Mouse (Mus musculus) spleen, embryonic (tissue): ENCODE data around the gene Pla2g2d.

ENCODE experiments used
- CTCF ChIA-PET: fragments of 350-600 bp; sonication (Branson Sonifier 250); formaldehyde crosslinking; loops from one replicate; lab custom pipeline; 2022; lab: Charles Lee

Pla2g2d gene

DNA sequence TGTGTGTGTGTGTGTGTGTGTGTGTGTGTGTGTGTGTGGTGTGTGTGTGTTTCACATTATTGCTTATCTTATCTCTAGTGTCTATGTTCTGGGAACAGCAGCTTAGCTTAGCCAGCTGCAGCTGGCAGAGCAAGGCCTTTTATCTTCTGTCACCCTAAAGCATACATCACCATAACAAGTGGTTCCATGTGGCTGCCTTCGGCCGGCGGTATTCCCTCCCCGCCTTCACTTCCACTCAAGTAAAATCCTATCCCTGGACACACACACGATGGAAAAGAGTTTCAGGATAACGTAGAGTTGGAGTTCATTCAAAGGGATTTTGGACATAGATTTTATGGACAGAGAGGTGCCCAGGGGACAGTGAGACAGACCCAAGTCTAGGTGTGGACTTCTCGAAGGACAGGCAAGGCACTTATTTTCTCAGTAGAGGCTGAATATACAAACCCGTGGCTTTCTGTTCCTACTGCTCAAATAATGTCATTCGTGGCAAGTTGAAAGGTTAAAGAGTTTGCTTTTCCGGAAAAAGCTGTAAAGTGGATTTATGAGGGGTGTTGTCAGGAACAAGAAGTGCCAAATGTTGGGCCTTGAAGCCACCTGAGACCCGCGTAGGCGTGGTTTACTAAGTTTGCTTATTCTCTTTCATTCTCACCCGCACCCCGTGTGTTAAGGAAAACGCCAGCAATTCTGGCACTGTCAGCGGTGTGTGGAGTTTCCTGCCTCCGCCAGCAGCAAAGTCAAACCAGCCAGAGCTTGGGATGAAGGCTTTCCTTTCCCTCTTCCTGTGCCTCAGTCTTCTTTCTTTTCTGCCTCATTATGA, 50.4 kb downstream of the Pla2g2d start:
- CTCF ChIA-PET: interaction anchor here (0.7 kb wide), 2 partner anchors 12 to 75 kb away, joined by 5 to 8 read pairs; no protein-coding TSS in a partner anchor

DNA sequence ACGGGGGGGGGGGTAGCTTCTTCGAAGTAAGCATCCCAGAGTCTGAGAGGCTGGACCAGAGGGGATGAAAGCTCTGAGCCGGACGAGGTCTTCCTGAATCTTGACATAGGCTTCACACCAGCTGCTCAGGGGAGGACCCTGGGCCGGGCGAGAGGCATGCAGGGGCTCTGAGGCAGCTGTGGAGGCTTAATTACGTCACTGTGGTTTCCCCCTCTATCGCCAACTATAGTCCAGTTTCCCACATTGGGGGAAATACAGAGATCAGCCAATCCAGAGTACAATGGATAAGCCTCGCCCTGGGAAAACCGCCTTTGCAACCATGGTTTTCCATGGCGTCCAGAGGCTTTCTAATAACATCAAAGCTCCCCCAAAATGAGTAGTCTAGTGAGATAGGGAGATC, 51.6 kb downstream of the Pla2g2d start:
- CTCF ChIA-PET: no interaction called here
